Mouse (Mus musculus) neural tube, embryonic 12.5 days (tissue): Measurements from ENCODE around the gene Rapgef5. TPM values are rescaled to one million over a fixed set of nuclear protein-coding genes. Genes with fewer than 3 reads are reported as not detected.

Experiments
- ATAC-seq: fragments of 200-750 bp; cut with Nextera tagmentation; 2 replicates; pipeline ENCODE4 v1.8.0; 2017; ENCODE audit warnings: low read depth, mild to moderate bottlenecking, moderate TSS enrichment, moderate library complexity; ENCODE audit not compliant: low FRiP score
- H3K27ac ChIP-seq: fragments of 300-500 bp; sonication (generic); 2 replicates; pipeline ENCODE4 v1.5.1; 2016
- H3K27me3 ChIP-seq: fragments of 300-500 bp; sonication (generic); replicated peaks from 2 replicates; pipeline ENCODE4 v1.6.1; 2016; ENCODE audit warnings: mild to moderate bottlenecking
- H3K36me3 ChIP-seq: fragments of 300-500 bp; sonication (generic); 2 replicates; pipeline ENCODE4 v1.6.1; 2016; ENCODE audit warnings: mild to moderate bottlenecking
- H3K4me1 ChIP-seq: fragments of 300-500 bp; sonication (generic); 2 replicates; pipeline ENCODE4 v1.6.1; 2016
- H3K4me2 ChIP-seq: fragments of 300-500 bp; sonication (generic); replicated peaks from 2 replicates; pipeline ENCODE4 v1.6.1; 2016; ENCODE audit warnings: mild to moderate bottlenecking
- H3K4me3 ChIP-seq: fragments of 300-500 bp; sonication (generic); 2 replicates; pipeline ENCODE4 v1.5.1; 2016
- H3K9ac ChIP-seq: fragments of 300-500 bp; sonication (generic); 2 replicates; pipeline ENCODE4 v1.6.1; 2016; ENCODE audit warnings: mild to moderate bottlenecking
- H3K9me3 ChIP-seq: fragments of 300-500 bp; sonication (generic); 2 replicates; pipeline ENCODE4 v1.6.1; 2016; ENCODE audit warnings: mild to moderate bottlenecking
- WGBS: fragments of 180-500 bp; shearing (Covaris S2); methylation state at CpG from one replicate; pipeline ENCODE4 v1.1.7; 2016; 5-methylcytosine and 5-hydroxymethylcytosine counted together
- polyA plus RNA-seq: library from polyadenylated mRNA; unstranded; fragments of >200 nt; fragmentation: Nextera tagmentation; extraction: Ambion mirVana; gene quantifications from 2 replicates; pipeline ENCODE4 v1.2.1, GENCODE M21; 2016

Rapgef5 gene
- polyA plus RNA-seq, 1 experiment from 2014 or later, result 35.8 TPM

- under 1% methylated on average over 65 of the region's 66 CpGs for WGBS
These were observed 17.9 kb downstream of the Rapgef5 start for GRCm38 (mm10) chr12:117534087-117534751.

GRCm38 (mm10) chr12:117540352-117540751 is 24.1 kb downstream of the Rapgef5 start:
- Histone ChIP-seq H3K4me3 (no peak overlapping the region), H3K27me3 (peaks cover 3% of the 10 kb centered on the region; the same call in 1 of the 2 replicates), H3K9ac (no peak overlapping the region), H3K9me3 (no peaks in the 10 kb centered on the region), H3K4me2 (no peak overlapping the region), H3K4me1 (no peaks in the 10 kb centered on the region), H3K36me3 (no peaks in the 10 kb centered on the region), H3K27ac (no peak overlapping the region)
- WGBS, result 82% methylated on average over 2 of the region's 2 CpGs
- ATAC-seq, result no peak

More at GRCm38 (mm10) chr12:117534087-117534751, 17.9 kb downstream of the Rapgef5 start:
- H3K4me3 ChIP-seq, result peak overlapping the region; percentile 65
- H3K4me1 ChIP-seq, result peaks cover 13% of the 10 kb centered on the region
- no peaks in the 10 kb centered on the region for H3K9me3 ChIP-seq
- peak overlapping the region; percentile 97 for H3K4me2 ChIP-seq
- no peak overlapping the region for H3K27ac ChIP-seq
- H3K36me3 ChIP-seq, result no peaks in the 10 kb centered on the region
- peak; percentile 70 for ATAC-seq
- H3K9ac ChIP-seq, result peak overlapping the region; percentile 63
- H3K27me3 ChIP-seq, result peaks cover 32% of the 10 kb centered on the region

DNA sequence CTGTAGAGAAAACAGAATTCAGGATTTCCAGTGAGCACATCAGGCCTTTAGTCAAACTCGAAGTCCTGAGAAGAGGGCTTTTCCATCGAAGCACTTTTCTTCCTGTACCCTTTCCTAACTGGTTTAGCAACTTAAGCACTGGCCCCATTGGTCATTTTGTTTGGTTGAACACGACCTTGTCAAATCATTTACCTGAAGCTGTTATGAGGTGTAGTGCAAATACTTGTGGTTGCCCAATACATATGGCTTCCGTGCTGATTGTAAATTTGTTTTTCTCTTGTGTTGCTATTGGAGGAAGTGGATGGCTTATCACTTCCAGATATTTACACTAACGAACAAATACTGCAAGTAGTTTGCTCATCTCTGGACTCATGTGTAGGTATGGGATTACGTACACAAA is 29.0 kb downstream of the Rapgef5 start:
- no peaks in the 10 kb centered on the region for H3K27me3 ChIP-seq
- no peaks in the 10 kb centered on the region for H3K9me3 ChIP-seq
- no peak overlapping the region for H3K27ac ChIP-seq
- no peak overlapping the region for H3K9ac ChIP-seq
- no peaks in the 10 kb centered on the region for H3K4me1 ChIP-seq
- ATAC-seq, result no peak
- H3K4me3 ChIP-seq, result no peak overlapping the region
- no peak overlapping the region for H3K4me2 ChIP-seq
- no peaks in the 10 kb centered on the region for H3K36me3 ChIP-seq
- 87% methylated on average over 6 of the region's 6 CpGs for WGBS

GRCm38 (mm10) chr12:117553353-117553752 is 37.1 kb downstream of the Rapgef5 start:
- Histone ChIP-seq H3K4me3 (no peak overlapping the region), H3K36me3 (no peaks in the 10 kb centered on the region), H3K9me3 (no peaks in the 10 kb centered on the region), H3K4me2 (no peak overlapping the region), H3K27me3 (no peaks in the 10 kb centered on the region), H3K27ac (no peak overlapping the region), H3K4me1 (no peaks in the 10 kb centered on the region), H3K9ac (no peak overlapping the region)
- 90% methylated on average over 5 of the region's 5 CpGs for WGBS
- no peak for ATAC-seq

DNA sequence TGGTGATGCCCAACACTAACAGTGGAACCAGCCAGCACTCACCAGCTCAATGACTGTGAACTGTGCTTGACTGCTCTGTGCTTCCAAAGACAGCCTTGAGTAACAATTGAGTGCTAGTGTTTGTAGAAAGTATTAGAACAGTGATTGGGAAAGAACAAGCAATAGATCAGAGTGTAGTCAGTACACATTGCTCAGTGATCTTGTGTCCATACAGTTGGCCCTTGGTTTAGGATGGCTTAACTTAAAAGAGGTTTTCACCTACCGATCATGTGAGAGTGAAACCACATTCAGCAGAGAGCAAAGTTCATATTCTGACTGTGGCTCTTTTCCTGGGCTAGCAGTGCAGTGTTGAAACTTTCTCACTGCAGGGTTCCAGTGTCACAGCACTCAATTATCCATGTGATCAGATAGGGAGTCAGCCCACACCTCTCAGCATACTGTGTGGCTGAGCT is 38.4 kb downstream of the Rapgef5 start:
- no peaks in the 10 kb centered on the region for H3K4me1 ChIP-seq
- no peak overlapping the region for H3K9ac ChIP-seq
- H3K4me2 ChIP-seq, result no peak overlapping the region
- 97% methylated on average over 1 of the region's 1 CpGs for WGBS
- no peak overlapping the region for H3K4me3 ChIP-seq
- no peaks in the 10 kb centered on the region for H3K9me3 ChIP-seq
- no peak overlapping the region for H3K27ac ChIP-seq
- no peak for ATAC-seq
- H3K36me3 ChIP-seq, result no peaks in the 10 kb centered on the region
- H3K27me3 ChIP-seq, result no peaks in the 10 kb centered on the region

GRCm38 (mm10) chr12:117560450-117560849 is 44.2 kb downstream of the Rapgef5 start:
- WGBS, result 90% methylated on average over 11 of the region's 11 CpGs
- H3K27ac ChIP-seq, result no peak overlapping the region
- H3K4me2 ChIP-seq, result no peak overlapping the region
- H3K36me3 ChIP-seq, result no peaks in the 10 kb centered on the region
- no peaks in the 10 kb centered on the region for H3K27me3 ChIP-seq
- H3K4me3 ChIP-seq, result no peak overlapping the region
- H3K4me1 ChIP-seq, result no peaks in the 10 kb centered on the region
- ATAC-seq, result no peak
- H3K9me3 ChIP-seq, result no peaks in the 10 kb centered on the region
- H3K9ac ChIP-seq, result no peak overlapping the region

DNA sequence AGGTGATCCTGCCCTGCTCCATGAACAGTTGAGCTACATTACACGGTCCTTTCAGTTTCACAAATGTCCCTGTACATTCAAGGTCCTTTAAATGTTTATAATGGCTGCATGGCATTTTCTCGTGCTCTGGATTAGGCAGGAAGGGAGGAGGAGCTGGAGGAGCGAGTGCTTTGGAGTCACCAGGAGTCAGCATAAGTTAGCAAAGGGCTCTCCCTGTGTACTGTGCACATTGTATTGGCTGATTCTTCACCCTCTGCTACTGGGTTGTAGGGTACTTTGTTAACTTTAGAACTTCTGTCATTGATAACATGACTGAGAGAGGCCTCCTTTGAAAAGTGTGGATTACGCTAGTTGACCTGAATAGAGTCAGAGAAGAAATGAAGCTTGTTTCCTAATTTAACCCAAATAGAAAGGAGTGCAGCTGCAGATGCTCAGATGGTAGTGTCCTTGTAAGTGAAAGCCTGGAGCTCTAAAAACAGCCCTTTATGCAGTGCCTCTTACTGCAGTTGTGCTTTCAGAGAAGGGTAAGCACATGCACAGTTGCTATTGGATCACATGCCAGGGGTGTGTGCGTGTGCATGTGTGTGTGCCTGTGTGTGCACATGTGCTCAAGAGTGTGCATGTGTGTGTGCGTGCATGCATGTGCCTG is 45.3 kb downstream of the Rapgef5 start:
- no peak overlapping the region for H3K4me2 ChIP-seq
- H3K9ac ChIP-seq, result no peak overlapping the region
- H3K36me3 ChIP-seq, result no peaks in the 10 kb centered on the region
- WGBS, result 81% methylated on average over 6 of the region's 6 CpGs
- ATAC-seq, result no peak
- no peak overlapping the region for H3K27ac ChIP-seq
- H3K4me3 ChIP-seq, result no peak overlapping the region
- no peaks in the 10 kb centered on the region for H3K27me3 ChIP-seq
- no peaks in the 10 kb centered on the region for H3K9me3 ChIP-seq
- no peaks in the 10 kb centered on the region for H3K4me1 ChIP-seq

GRCm38 (mm10) chr12:117562085-117562484 is 45.8 kb downstream of the Rapgef5 start:
- Histone ChIP-seq H3K4me2 (no peak overlapping the region), H3K27me3 (no peaks in the 10 kb centered on the region), H3K9ac (no peak overlapping the region), H3K9me3 (no peaks in the 10 kb centered on the region), H3K27ac (no peak overlapping the region), H3K36me3 (no peaks in the 10 kb centered on the region), H3K4me1 (no peaks in the 10 kb centered on the region), H3K4me3 (no peak overlapping the region)
- no peak for ATAC-seq
- WGBS, result 95% methylated on average over 3 of the region's 3 CpGs

DNA sequence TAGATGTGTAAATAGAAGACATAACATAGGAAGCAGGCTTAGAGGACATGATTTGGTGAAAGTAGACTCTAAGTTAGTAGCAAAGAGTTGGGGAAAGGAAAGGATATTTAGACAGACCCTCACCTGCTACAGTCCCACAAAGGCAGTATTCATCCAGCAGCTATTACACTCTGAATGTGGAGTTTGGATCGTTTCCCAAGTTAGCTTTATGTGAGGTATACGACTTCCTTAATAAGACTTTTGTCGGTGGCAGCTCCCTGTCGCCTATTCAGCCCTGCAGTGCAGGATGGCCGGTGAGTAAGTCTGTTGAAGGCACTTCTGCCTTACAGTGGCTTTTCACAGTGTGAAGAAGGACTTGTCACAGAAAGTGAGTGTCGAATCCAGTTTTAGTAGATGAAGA is 47.6 kb downstream of the Rapgef5 start:
- H3K36me3 ChIP-seq, result no peaks in the 10 kb centered on the region
- no peak overlapping the region for H3K27ac ChIP-seq
- 36% methylated on average over 6 of the region's 6 CpGs for WGBS
- H3K4me3 ChIP-seq, result no peak overlapping the region
- no peak overlapping the region for H3K4me2 ChIP-seq
- ATAC-seq, result no peak
- no peaks in the 10 kb centered on the region for H3K4me1 ChIP-seq
- H3K9ac ChIP-seq, result no peak overlapping the region
- no peaks in the 10 kb centered on the region for H3K27me3 ChIP-seq
- no peaks in the 10 kb centered on the region for H3K9me3 ChIP-seq

DNA sequence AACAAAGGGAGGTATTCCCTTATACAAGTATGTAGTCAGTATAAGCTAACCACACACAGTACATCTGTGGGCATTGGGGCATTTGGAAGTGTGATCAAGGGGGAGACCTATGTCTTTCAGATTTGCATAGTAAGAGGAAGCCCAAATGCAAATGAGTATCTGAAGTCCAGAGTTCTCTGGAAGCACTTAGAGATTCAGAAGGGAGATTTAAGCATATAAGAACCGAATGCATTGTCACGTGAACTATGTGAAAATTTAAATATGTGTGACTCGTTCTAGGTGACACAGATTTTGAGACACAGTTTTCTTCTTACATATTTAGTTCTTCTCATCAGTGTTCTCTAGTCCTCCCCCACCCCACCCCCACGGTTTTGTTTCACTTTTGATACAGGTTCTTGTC is 50.0 kb downstream of the Rapgef5 start:
- WGBS, result 89% methylated on average over 4 of the region's 4 CpGs
- no peak overlapping the region for H3K4me2 ChIP-seq
- no peak for ATAC-seq

DNA sequence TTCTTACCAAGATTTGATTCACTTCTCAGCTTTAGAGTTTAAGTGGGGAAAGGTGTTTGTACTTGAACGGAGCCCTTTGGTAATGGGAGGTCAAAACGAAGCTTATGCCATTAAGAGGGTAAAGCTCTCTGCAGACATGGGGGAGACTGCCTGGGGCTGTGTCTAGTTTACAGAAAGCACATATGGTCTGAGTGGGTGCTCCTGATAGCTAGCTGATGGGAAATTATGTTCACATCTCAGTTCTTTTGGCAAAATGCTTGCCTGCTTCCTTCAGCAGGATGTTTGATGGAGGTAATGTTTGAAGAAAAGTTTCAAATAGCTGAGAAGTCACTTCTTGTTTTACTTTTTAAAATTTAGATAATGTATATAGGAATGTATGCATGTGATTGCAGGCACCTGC is 53.4 kb downstream of the Rapgef5 start:
- 64% methylated on average over 2 of the region's 2 CpGs for WGBS
- no peaks in the 10 kb centered on the region for H3K27me3 ChIP-seq
- no peak overlapping the region for H3K4me3 ChIP-seq
- ATAC-seq, result no peak
- H3K9me3 ChIP-seq, result no peaks in the 10 kb centered on the region
- no peak overlapping the region for H3K27ac ChIP-seq
- H3K4me1 ChIP-seq, result no peaks in the 10 kb centered on the region
- no peak overlapping the region for H3K9ac ChIP-seq
- H3K4me2 ChIP-seq, result no peak overlapping the region
- H3K36me3 ChIP-seq, result no peaks in the 10 kb centered on the region

More for the DNA sequence above, 50.0 kb downstream of the Rapgef5 start:
- H3K9ac ChIP-seq, result no peak overlapping the region
- no peaks in the 10 kb centered on the region for H3K9me3 ChIP-seq
- H3K4me3 ChIP-seq, result no peak overlapping the region
- H3K36me3 ChIP-seq, result no peaks in the 10 kb centered on the region
- H3K27ac ChIP-seq, result no peak overlapping the region
- no peaks in the 10 kb centered on the region for H3K4me1 ChIP-seq
- no peaks in the 10 kb centered on the region for H3K27me3 ChIP-seq

GRCm38 (mm10) chr12:117584256-117584655 is 68.0 kb downstream of the Rapgef5 start:
- Histone ChIP-seq H3K4me1 (no peaks in the 10 kb centered on the region), H3K36me3 (no peaks in the 10 kb centered on the region), H3K4me3 (no peak overlapping the region), H3K27me3 (no peaks in the 10 kb centered on the region), H3K4me2 (no peak overlapping the region), H3K9me3 (no peaks in the 10 kb centered on the region), H3K27ac (no peak overlapping the region), H3K9ac (no peak overlapping the region)
- 86% methylated on average over 4 of the region's 4 CpGs for WGBS
- no peak for ATAC-seq

DNA sequence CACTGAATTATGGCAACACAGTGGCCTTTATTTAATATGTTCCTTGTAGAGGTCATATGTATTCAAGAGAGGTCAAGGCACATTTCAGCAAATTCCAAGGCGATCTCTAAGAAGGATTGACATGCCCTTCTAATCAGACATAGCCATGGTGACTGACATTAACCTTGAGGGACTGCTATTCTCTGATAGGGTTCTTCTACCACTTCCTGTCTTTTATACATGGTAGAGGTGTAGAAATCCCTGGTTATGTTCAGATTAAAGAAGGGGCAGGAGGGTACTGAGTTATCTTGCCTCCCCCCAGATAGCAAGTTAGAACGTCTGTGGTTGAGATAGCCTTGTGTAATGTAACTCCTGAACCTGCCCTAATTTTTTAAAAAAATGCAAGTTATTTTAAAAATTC is 69.1 kb downstream of the Rapgef5 start:
- Histone ChIP-seq H3K27me3 (no peaks in the 10 kb centered on the region), H3K4me2 (no peak overlapping the region), H3K27ac (no peak overlapping the region), H3K4me1 (no peaks in the 10 kb centered on the region), H3K9me3 (no peaks in the 10 kb centered on the region), H3K4me3 (no peak overlapping the region), H3K9ac (no peak overlapping the region), H3K36me3 (no peaks in the 10 kb centered on the region)
- 89% methylated on average over 2 of the region's 2 CpGs for whole genome bisulfite sequencing
- ATAC-seq, result no peak
